Mouse (Mus musculus): Measurements from ENCODE around the gene Ergic1. TPM values are rescaled to one million over a fixed set of nuclear protein-coding genes. Genes with fewer than 3 reads are reported as not detected.

Gene Ergic1
- polyA plus RNA-seq (2015; fragmentation: Nextera tagmentation; extraction: Ambion mirVana): 114 and 118 TPM in 2 replicates

DNA sequence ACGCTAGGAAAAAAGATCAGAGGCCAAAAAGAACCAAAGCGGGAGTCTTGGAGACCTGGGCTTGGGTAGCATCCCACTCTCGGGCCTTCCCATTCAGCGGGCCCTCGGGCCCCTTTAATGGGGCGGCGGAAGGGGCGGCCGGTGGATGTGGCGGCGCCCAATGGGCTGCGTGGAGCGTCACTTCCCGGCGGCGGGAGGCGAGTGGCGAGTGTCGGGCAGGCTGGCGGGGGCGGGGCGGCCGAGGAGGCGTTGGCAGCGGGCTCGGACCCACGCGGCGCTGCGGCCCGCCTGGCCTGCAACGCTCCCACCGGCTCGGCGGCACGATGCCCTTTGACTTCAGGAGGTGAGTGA is at the start of gene Ergic1:
Gene Ergic1 (plus strand): TSS at position 200 of the 351 bp plus-strand sequence.
- no peaks in the 10 kb centered on the region for H3K9me3 ChIP-seq (replicated peaks)
- no peaks in the 10 kb centered on the region for H3K27me3 ChIP-seq
- H3K4me1 ChIP-seq: peaks cover 30% of the 10 kb centered on the region
- under 1% methylated on average over 33 of the region's 36 CpGs for WGBS
- peaks cover 18% of the 10 kb centered on the region; the same call in 1 of the 2 replicates for H3K36me3 ChIP-seq
- H3K27ac ChIP-seq (replicated peaks): peak within 1 kb of the TSS; percentile 74
- ATAC-seq (ENCODE audit: insufficient number of reproducible peaks, low FRiP score, low TSS enrichment, low read depth): peak; percentile 91
- peak within 1 kb of the TSS; percentile 70 for H3K4me2 ChIP-seq (replicated peaks)
- H3K9ac ChIP-seq: peak within 1 kb of the TSS; percentile 57
- peak within 1 kb of the TSS; percentile 73 for H3K4me3 ChIP-seq (replicated peaks)

DNA sequence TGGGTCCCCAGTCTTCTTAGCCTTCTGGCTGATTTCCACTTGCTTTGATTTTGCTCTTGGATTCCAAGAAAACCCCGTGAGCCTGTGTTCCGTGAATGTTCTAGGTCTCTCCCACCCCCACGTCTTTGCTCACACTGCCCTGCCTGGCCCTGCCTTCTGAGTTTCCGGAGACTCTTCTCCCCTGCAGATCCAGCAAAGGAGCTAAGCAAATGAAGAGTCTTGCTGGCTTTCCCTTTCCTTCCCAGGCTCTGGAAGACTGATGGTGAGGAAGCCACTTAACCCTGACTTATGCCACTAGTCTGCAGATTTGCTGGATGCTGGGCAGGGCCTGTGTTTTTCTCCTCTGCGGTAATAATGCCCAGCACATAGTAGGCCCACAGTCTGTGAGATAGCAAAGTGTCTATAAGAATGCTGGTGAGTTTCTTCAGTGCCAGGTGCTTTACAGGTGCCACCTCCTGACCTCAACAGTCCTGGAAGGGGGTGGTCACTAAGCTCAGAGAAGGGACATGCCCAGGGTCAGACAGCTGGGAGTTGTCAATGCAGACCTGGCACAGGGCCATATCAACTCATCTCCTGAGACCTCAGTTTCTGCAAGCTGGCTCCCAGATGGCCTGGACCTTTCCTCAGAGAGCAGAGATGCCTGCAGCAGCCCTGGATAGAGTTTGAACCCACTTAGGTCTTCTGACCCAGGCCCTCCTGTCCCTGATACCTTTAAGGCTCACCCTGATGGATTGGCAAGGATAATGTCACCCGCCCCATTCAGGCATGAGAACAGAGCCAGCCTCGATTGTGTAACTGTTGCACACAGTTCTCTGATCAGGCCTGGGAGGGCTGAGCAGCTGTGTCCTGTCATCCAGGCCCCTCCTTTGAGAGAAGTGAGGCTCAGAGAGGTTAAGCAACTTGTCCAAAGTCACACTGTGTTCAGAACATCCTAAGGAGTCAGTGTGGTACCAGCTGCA is 49.2 kb upstream of the Ergic1 start:
- no peak for ATAC-seq (ENCODE audit: insufficient number of reproducible peaks, low FRiP score, low TSS enrichment, low read depth)
- H3K9ac ChIP-seq: no peak overlapping the region
- peaks cover 26% of the 10 kb centered on the region for H3K4me1 ChIP-seq
- no peaks in the 10 kb centered on the region for H3K27me3 ChIP-seq
- no peaks in the 10 kb centered on the region for H3K36me3 ChIP-seq
- H3K27ac ChIP-seq (replicated peaks): no peak overlapping the region
- no peaks in the 10 kb centered on the region for H3K9me3 ChIP-seq (replicated peaks)
- WGBS: 63% methylated on average over 7 of the region's 7 CpGs
- H3K4me3 ChIP-seq (replicated peaks): no peak overlapping the region
- no peak overlapping the region for H3K4me2 ChIP-seq (replicated peaks)

DNA sequence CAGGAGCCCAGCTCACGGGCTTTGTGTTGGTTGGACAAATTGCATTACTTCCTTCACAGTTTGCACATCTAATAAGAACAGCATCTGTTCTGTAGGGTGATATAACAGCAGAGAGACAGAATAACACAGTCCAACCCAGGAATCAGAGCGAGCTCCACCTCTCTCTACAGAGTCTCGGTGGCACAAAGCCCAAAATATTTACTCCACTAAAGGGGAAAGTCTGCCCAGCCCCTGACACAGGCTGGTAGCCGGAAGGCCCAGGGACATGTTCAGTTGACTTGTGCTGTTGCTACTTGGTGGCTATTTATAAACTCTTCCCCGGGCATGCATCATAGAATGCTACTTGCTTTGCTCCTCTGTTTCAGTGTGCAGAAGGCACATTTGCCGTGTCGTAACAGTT is 48.3 kb upstream of the Ergic1 start:
- Histone ChIP-seq H3K27me3 (no peaks in the 10 kb centered on the region), H3K4me1 (peaks cover 23% of the 10 kb centered on the region), H3K27ac (replicated peaks) (no peak overlapping the region; the same call in 1 of the 2 replicates), H3K4me2 (replicated peaks) (no peak overlapping the region), H3K9ac (no peak overlapping the region), H3K9me3 (replicated peaks) (no peaks in the 10 kb centered on the region), H3K4me3 (replicated peaks) (no peak overlapping the region), H3K36me3 (no peaks in the 10 kb centered on the region)
- WGBS: 54% methylated on average over 7 of the region's 7 CpGs
- no peak for ATAC-seq (ENCODE audit: insufficient number of reproducible peaks, low FRiP score, low TSS enrichment, low read depth)

DNA sequence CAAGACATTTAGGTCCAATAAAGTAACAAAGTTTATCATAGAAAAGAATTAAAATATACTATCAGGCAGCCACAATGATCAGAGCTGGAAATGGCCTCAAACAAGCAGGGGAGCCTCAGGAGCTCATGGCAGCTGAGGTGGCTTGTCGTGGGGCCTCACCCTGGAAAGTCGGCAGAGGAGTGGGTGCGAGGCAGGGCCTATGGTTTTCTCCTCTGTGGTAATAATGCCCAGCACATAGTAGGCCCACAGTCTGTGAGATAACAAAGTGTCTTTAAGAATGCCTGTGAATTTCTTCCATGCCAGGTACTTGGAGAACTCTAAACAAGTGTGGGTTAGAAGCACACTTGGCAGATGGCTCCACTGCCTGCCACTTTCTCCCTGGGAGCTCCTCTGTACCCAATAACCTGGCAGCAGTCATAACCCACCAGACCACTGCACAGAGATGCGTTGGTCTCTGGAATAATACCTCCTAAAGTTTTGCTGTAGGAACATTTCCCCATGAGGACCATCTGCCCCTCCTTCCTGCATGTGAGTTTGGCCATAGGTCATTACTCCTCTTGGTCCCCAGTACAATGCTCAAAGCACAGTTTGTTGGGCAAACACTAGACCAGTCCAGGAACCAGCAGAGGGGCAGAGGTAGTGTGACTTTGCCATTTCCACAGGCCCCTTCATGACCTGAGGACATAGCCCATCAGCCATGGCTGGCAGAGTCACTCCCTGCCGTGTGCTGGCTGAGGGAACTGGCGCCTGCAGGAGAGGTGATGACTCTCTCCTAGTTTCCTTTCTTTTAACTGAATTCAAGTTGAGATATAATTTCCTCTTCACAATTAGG is 47.6 kb upstream of the Ergic1 start:
- H3K27ac ChIP-seq (replicated peaks): no peak overlapping the region; the same call in 1 of the 2 replicates
- WGBS: 75% methylated on average over 6 of the region's 6 CpGs
- H3K9me3 ChIP-seq (replicated peaks): no peaks in the 10 kb centered on the region
- H3K9ac ChIP-seq: no peak overlapping the region
- H3K4me1 ChIP-seq: peaks cover 23% of the 10 kb centered on the region
- H3K27me3 ChIP-seq: no peaks in the 10 kb centered on the region
- H3K4me2 ChIP-seq (replicated peaks): no peak overlapping the region
- H3K4me3 ChIP-seq (replicated peaks): no peak overlapping the region
- no peaks in the 10 kb centered on the region for H3K36me3 ChIP-seq
- no peak for ATAC-seq (ENCODE audit: insufficient number of reproducible peaks, low FRiP score, low TSS enrichment, low read depth)

DNA sequence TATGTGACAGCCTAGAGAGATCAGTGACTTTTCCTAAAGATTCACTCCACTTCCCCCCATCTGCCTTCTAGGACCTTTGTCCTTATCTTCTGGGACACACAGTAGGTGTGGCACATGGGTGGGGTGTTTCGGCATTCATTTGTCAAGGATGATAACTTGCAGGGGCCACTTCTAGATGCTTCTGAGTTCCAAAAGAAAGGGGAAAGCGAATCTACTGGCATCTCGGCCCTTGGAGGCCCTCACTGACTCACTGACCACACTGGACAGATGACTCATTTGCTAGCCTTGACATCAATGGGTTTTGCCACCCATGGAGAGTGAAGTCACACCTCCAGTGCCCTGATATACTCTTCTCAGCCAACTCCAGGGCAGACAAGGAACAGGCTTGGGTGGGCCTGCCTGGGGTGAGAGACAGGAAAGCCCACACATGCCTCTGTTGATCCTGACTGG is 46.7 kb upstream of the Ergic1 start:
- no peak for ATAC-seq (ENCODE audit: insufficient number of reproducible peaks, low FRiP score, low TSS enrichment, low read depth)
- H3K27ac ChIP-seq (replicated peaks): no peak overlapping the region
- WGBS: 80% methylated on average over 3 of the region's 3 CpGs

DNA sequence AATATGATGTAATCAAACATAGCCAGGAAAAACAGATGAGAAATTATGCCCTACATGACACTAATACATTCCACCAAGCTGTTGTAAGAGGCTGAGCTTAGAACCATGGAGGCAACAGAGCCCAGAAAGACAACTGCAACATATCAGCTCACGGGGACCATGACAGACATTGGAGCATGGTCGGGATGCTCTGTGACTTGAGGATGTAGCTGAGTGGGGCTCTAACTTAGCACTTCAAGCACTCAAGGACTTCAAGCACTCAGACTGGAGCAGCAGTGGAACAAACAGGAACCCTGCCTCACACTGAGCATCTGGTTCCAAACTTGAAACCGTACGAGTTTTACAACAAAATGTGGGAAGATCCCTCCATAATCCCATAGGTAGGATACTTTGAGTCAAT is 45.6 kb upstream of the Ergic1 start:
- H3K4me3 ChIP-seq (replicated peaks): no peak overlapping the region
- H3K4me1 ChIP-seq: peaks cover 9% of the 10 kb centered on the region
- H3K4me2 ChIP-seq (replicated peaks): no peak overlapping the region
- no peaks in the 10 kb centered on the region for H3K9me3 ChIP-seq (replicated peaks)
- H3K27me3 ChIP-seq: no peaks in the 10 kb centered on the region
- H3K9ac ChIP-seq: no peak overlapping the region
- no peaks in the 10 kb centered on the region for H3K36me3 ChIP-seq
- H3K27ac ChIP-seq (replicated peaks): no peak overlapping the region
- ATAC-seq (ENCODE audit: insufficient number of reproducible peaks, low FRiP score, low TSS enrichment, low read depth): no peak
- WGBS: 69% methylated on average over 4 of the region's 4 CpGs

More for the DNA sequence above, 46.7 kb upstream of the Ergic1 start:
- Histone ChIP-seq H3K27me3 (no peaks in the 10 kb centered on the region), H3K9me3 (replicated peaks) (no peaks in the 10 kb centered on the region), H3K4me2 (replicated peaks) (no peak overlapping the region), H3K4me1 (peaks cover 16% of the 10 kb centered on the region), H3K9ac (no peak overlapping the region), H3K4me3 (replicated peaks) (no peak overlapping the region), H3K36me3 (no peaks in the 10 kb centered on the region)

DNA sequence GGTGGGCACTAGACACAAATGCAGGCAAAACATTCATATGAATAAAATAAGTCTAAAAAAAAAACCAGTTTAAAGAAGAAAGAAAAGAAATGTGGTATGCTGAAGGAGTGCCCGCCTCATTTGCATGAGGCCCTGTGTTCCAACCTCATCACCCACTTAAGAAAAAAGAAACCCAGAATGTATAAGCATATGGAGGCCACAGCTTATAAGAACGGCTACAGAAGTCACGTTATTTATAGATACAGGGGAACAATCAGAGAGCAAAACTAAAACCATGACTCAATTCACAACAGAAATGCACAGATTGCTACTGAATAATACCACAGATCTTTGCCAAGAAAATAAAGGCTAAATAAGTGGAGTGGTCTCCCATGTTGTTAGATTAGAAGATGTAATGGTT is 43.0 kb upstream of the Ergic1 start:
- ATAC-seq (ENCODE audit: insufficient number of reproducible peaks, low FRiP score, low TSS enrichment, low read depth): no peak
- no peak overlapping the region for H3K27ac ChIP-seq (replicated peaks)
- H3K9ac ChIP-seq: no peak overlapping the region
- WGBS: 65% methylated on average over 3 of the region's 3 CpGs
- no peaks in the 10 kb centered on the region; the same call in 1 of the 2 replicates for H3K4me1 ChIP-seq
- H3K27me3 ChIP-seq: no peaks in the 10 kb centered on the region
- H3K36me3 ChIP-seq: no peaks in the 10 kb centered on the region
- no peak overlapping the region for H3K4me2 ChIP-seq (replicated peaks)
- no peaks in the 10 kb centered on the region for H3K9me3 ChIP-seq (replicated peaks)
- no peak overlapping the region for H3K4me3 ChIP-seq (replicated peaks)

DNA sequence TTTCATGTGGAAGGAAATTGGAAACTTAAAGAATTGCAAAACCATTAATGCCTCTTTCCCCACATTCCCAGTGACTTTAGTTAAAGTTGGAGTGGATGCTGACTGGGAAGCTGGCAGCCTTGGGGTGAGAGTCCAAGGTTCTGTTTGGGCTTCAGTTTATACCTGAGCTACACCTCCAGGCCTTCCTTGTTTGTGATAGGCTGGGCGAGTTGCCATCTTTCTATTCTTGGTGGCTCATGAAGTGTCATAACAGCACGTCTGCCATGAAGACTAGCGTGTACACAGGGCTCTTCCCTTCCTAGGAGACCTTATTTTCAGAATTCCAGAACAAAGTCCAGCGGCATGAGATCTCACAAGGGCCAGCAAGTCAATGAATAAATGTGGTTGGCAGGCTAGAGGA is 38.6 kb upstream of the Ergic1 start:
- 0 out of 2 replicates have a peak, but pooled peaks cover 3% of the 10 kb centered on the region for H3K4me1 ChIP-seq
- no peaks in the 10 kb centered on the region for H3K27me3 ChIP-seq
- WGBS: 72% methylated on average over 4 of the region's 4 CpGs
- H3K27ac ChIP-seq (replicated peaks): no peak overlapping the region
- H3K4me2 ChIP-seq (replicated peaks): no peak overlapping the region
- no peak overlapping the region for H3K9ac ChIP-seq
- no peak overlapping the region for H3K4me3 ChIP-seq (replicated peaks)
- no peaks in the 10 kb centered on the region for H3K9me3 ChIP-seq (replicated peaks)
- H3K36me3 ChIP-seq: no peaks in the 10 kb centered on the region
- ATAC-seq (ENCODE audit: insufficient number of reproducible peaks, low FRiP score, low TSS enrichment, low read depth): no peak

DNA sequence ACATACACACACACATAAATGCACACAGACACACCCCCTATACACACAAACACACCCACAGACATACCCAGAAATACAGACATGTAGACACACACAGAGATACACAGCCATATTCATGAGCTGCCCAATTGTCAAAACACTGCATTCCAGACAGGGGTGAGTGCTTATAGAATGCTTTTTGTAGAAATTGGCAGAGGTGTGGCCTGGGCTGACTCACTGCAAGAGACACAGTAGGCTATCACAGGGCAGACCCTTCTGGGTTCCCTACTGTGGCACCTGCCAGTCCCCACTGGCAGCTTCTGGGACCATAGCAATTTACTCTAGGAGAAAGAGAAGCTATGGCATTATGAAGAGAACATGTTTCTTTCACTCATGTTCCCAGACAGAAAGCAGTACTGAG is 37.0 kb upstream of the Ergic1 start:
- no peaks in the 10 kb centered on the region for H3K36me3 ChIP-seq
- peaks cover 10% of the 10 kb centered on the region; the same call in 1 of the 2 replicates for H3K4me1 ChIP-seq
- H3K27ac ChIP-seq (replicated peaks): no peak overlapping the region
- H3K9ac ChIP-seq: no peak overlapping the region
- H3K4me3 ChIP-seq (replicated peaks): no peak overlapping the region
- no peaks in the 10 kb centered on the region for H3K9me3 ChIP-seq (replicated peaks)
- H3K27me3 ChIP-seq: no peaks in the 10 kb centered on the region
- ATAC-seq (ENCODE audit: insufficient number of reproducible peaks, low FRiP score, low TSS enrichment, low read depth): no peak
- no peak overlapping the region for H3K4me2 ChIP-seq (replicated peaks)

DNA sequence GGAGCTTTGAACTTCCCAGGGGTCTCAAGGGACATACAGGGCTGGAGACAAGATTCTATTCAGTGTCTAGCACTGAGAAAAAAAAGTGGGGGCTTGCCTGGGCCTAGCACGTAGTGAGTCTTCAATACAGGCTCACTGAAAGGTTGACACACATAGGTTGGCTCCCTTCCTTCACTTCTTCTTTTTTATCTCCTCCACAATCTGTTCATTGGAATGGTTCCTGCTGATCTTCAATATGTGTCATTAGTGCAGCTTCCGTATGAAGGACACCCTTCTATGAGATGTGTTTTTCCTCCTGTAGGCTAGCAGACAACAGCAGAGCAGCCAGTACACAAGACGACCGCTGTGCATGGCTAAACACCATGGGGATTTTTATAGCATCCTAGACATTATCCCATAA is 36.5 kb upstream of the Ergic1 start:
- Histone ChIP-seq H3K27ac (replicated peaks) (no peak overlapping the region), H3K4me1 (peaks cover 15% of the 10 kb centered on the region), H3K4me3 (replicated peaks) (no peak overlapping the region), H3K27me3 (no peaks in the 10 kb centered on the region), H3K9ac (no peak overlapping the region), H3K36me3 (no peaks in the 10 kb centered on the region), H3K4me2 (replicated peaks) (no peak overlapping the region), H3K9me3 (replicated peaks) (no peaks in the 10 kb centered on the region)
- 87% methylated on average over 4 of the region's 4 CpGs for WGBS
- no peak for ATAC-seq (ENCODE audit: insufficient number of reproducible peaks, low FRiP score, low TSS enrichment, low read depth)

DNA sequence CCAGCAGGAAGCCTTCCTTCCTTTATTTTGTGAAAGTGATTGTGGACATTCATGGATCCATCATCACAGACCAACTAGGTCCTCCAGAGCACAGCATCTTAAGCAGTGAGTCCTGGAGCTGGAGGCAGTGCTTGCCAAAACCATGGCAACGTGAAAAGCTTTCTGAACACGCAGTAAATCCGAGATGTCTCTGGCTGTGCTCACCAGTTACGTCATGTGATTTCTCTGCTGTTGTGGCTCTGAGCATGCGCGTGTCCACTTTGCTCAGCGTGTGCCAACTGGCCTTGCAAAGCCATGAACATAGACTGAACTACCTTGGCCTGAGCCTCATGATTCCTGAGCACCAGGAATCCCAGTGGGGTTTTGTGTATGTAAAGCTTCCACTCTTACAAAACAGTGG is 36.0 kb upstream of the Ergic1 start:
- H3K4me2 ChIP-seq (replicated peaks): no peak overlapping the region
- H3K9me3 ChIP-seq (replicated peaks): no peaks in the 10 kb centered on the region
- no peaks in the 10 kb centered on the region for H3K36me3 ChIP-seq
- H3K27me3 ChIP-seq: no peaks in the 10 kb centered on the region
- ATAC-seq (ENCODE audit: insufficient number of reproducible peaks, low FRiP score, low TSS enrichment, low read depth): no peak
- WGBS: 69% methylated on average over 7 of the region's 7 CpGs
- no peak overlapping the region for H3K4me3 ChIP-seq (replicated peaks)
- peaks cover 20% of the 10 kb centered on the region for H3K4me1 ChIP-seq
- H3K27ac ChIP-seq (replicated peaks): no peak overlapping the region
- H3K9ac ChIP-seq: no peak overlapping the region

All from embryonic facial prominence, embryonic 15.5 days (tissue).